Mouse (Mus musculus): ENCODE data around the gene Gm1113.

Gene Gm1113

GRCm38 (mm10) chr9:35518169-35518568, at the start of gene Gm1113:
Gene Gm1113 (minus strand): TSS chr9:35518269.
- no peak for DNase-seq (ENCODE audit: inconsistent age in 2 of 2, low spot score in 1 of 2)

GRCm38 (mm10) chr9:35564536-35565240, 46.6 kb upstream of the Gm1113 start:
- no peak for DNase-seq (ENCODE audit: inconsistent age in 2 of 2, low spot score in 1 of 2)

GRCm38 (mm10) chr9:35561583-35561982, 43.5 kb upstream of the Gm1113 start:
- no peak for DNase-seq (ENCODE audit: inconsistent age in 2 of 2, low spot score in 1 of 2)

- no peak for DNase-seq (ENCODE audit: inconsistent age in 2 of 2, low spot score in 1 of 2)
Measured at GRCm38 (mm10) chr9:35561076-35561475, 43.0 kb upstream of the Gm1113 start.

- peak; percentile 80 to 93 for DNase-seq (ENCODE audit: inconsistent age in 2 of 2, low spot score in 1 of 2)
Measured at GRCm38 (mm10) chr9:35559009-35559890, 41.2 kb upstream of the Gm1113 start.

GRCm38 (mm10) chr9:35558257-35559008, 40.4 kb upstream of the Gm1113 start, which contains the start of the genes Ddx25 and Pus3:
Gene Ddx25 (minus strand): TSS chr9:35558528.
Gene Pus3 (plus strand): TSS chr9:35558595.
- DNase-seq (ENCODE audit: inconsistent age in 2 of 2, low spot score in 1 of 2): peak; percentile 51 to 66

- no peak for DNase-seq (ENCODE audit: inconsistent age in 2 of 2, low spot score in 1 of 2)
Measured at GRCm38 (mm10) chr9:35556494-35557102, 38.5 kb upstream of the Gm1113 start.

- no peak for DNase-seq (ENCODE audit: inconsistent age in 2 of 2, low spot score in 1 of 2)
Measured at GRCm38 (mm10) chr9:35548455-35548854, 30.4 kb upstream of the Gm1113 start.

GRCm38 (mm10) chr9:35546745-35547144, 28.7 kb upstream of the Gm1113 start:
- DNase-seq (ENCODE audit: inconsistent age in 2 of 2, low spot score in 1 of 2): no peak

- DNase-seq (ENCODE audit: inconsistent age in 2 of 2, low spot score in 1 of 2): no peak
Measured at GRCm38 (mm10) chr9:35545704-35546103, 27.6 kb upstream of the Gm1113 start.

- no peak for DNase-seq (ENCODE audit: inconsistent age in 2 of 2, low spot score in 1 of 2)
Measured at GRCm38 (mm10) chr9:35544666-35545065, 26.6 kb upstream of the Gm1113 start.

GRCm38 (mm10) chr9:35543099-35543860, 25.2 kb upstream of the Gm1113 start:
- DNase-seq (ENCODE audit: inconsistent age in 2 of 2, low spot score in 1 of 2): no peak

GRCm38 (mm10) chr9:35541941-35542340, 23.9 kb upstream of the Gm1113 start:
- no peak for DNase-seq (ENCODE audit: inconsistent age in 2 of 2, low spot score in 1 of 2)

- DNase-seq (ENCODE audit: inconsistent age in 2 of 2, low spot score in 1 of 2): peak; percentile 47 to 89
Measured at GRCm38 (mm10) chr9:35541488-35541887, 23.4 kb upstream of the Gm1113 start.

- no peak for DNase-seq (ENCODE audit: inconsistent age in 2 of 2, low spot score in 1 of 2)
Measured at GRCm38 (mm10) chr9:35541024-35541423, 23.0 kb upstream of the Gm1113 start.

- no peak for DNase-seq (ENCODE audit: inconsistent age in 2 of 2, low spot score in 1 of 2)
Measured at GRCm38 (mm10) chr9:35539001-35539750, 21.1 kb upstream of the Gm1113 start.

GRCm38 (mm10) chr9:35535876-35536275, 17.8 kb upstream of the Gm1113 start:
- DNase-seq (ENCODE audit: inconsistent age in 2 of 2, low spot score in 1 of 2): no peak

GRCm38 (mm10) chr9:35535110-35535509, 17.0 kb upstream of the Gm1113 start:
- DNase-seq (ENCODE audit: inconsistent age in 2 of 2, low spot score in 1 of 2): peak in 1 of 2 experiments; percentile 71

- peak in 1 of 2 experiments; percentile 39 for DNase-seq (ENCODE audit: inconsistent age in 2 of 2, low spot score in 1 of 2)
Measured at GRCm38 (mm10) chr9:35533266-35533665, 15.2 kb upstream of the Gm1113 start.

All from adrenal gland, adult (tissue).